Mouse (Mus musculus) forebrain, embryonic 15.5 days (tissue): ENCODE data around the gene Atp5h. TPM values are rescaled to one million over a fixed set of nuclear protein-coding genes. Genes with fewer than 3 reads are reported as not detected.

Experiments used
- ATAC-seq: fragments of 200-750 bp; cut with Nextera tagmentation; replicated peaks from 2 replicates; pipeline ENCODE4 v1.8.0; 2017; ENCODE audit warnings: mild to moderate bottlenecking, moderate TSS enrichment, moderate library complexity
- H3K27ac ChIP-seq: fragments of 300-500 bp; sonication (generic); replicated peaks from 2 replicates; pipeline ENCODE4 v1.5.1; 2015; ENCODE audit warnings: mild to moderate bottlenecking, inconsistent platforms
- H3K27me3 ChIP-seq: fragments of 300-500 bp; sonication (generic); 2 replicates; pipeline ENCODE4 v1.6.1; 2015; ENCODE audit warnings: inconsistent platforms
- H3K36me3 ChIP-seq: fragments of 300-500 bp; sonication (generic); 2 replicates; pipeline ENCODE4 v1.6.1; 2015; ENCODE audit warnings: mild to moderate bottlenecking, inconsistent platforms
- H3K4me1 ChIP-seq: fragments of 300-500 bp; sonication (generic); 2 replicates; pipeline ENCODE4 v1.6.1; 2015; ENCODE audit warnings: inconsistent platforms
- H3K4me2 ChIP-seq: fragments of 300-500 bp; sonication (generic); replicated peaks from 2 replicates; pipeline ENCODE4 v1.6.1; 2015; ENCODE audit warnings: mild to moderate bottlenecking, inconsistent platforms
- H3K4me3 ChIP-seq: fragments of 300-500 bp; sonication (generic); 2 replicates; pipeline ENCODE4 v1.5.1; 2015; ENCODE audit warnings: mild to moderate bottlenecking, inconsistent platforms
- H3K9ac ChIP-seq: fragments of 300-500 bp; sonication (generic); replicated peaks from 2 replicates; pipeline ENCODE4 v1.6.1; 2015; ENCODE audit warnings: mild to moderate bottlenecking, inconsistent platforms
- H3K9me3 ChIP-seq: fragments of 300-500 bp; sonication (generic); 2 replicates; pipeline ENCODE4 v1.6.1; 2016; ENCODE audit warnings: inconsistent platforms
- whole genome bisulfite sequencing: fragments of 180-500 bp; shearing (Covaris S2); methylation state at CpG from one replicate; pipeline ENCODE4 v1.1.7; 2015; ENCODE audit warnings: mixed read lengths; 5-methylcytosine and 5-hydroxymethylcytosine counted together
- polyA plus RNA-seq: library from polyadenylated mRNA; unstranded; fragments of >200 nt; fragmentation: Nextera tagmentation; extraction: Ambion mirVana; gene quantifications from 2 replicates; pipeline ENCODE4 v1.2.1, GENCODE M21; 2015

Gene Atp5h
- polyA plus RNA-seq, 1 experiment from 2014 or later = 722 TPM

DNA sequence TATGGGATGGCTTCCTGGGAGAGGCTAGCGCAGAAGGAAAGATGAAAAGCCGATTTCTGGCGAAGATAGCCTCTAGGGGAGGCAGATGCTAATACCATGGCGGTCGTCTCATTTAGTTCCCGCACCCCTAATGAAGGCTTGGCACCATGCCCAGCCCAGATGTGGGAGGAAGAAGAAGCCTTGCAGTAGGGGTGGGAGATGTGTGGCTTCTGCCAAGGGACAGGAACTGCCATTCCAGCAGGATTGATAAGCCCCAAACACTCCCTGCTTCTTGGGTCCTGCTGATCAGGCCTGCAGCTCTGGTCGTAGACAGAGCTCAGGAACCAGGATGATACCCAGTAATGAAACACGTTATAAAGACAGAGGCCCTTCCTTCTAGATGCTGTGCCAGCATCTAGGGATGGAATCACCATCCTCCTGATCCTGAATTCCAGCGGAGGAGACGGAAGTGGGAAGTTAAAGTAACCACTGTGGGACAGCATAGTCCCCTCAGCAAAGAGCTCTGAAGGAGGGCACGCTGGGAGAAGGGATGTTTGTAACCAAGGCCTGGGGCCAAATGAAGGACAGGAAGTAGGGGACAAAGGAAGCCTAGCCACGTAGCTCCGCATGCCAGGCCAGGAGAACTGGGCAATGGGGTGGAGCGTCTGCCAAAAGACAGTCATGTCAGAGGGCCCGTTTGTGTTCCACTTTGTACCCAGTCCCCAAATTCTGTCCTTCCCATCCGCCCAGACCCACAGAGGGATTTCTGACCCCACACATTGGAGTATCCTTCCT is 35.9 kb downstream of the Atp5h start:
- H3K4me1 ChIP-seq = peaks cover 42% of the 10 kb centered on the region
- H3K36me3 ChIP-seq = no peaks in the 10 kb centered on the region
- peak overlapping the region; percentile 95 for H3K4me3 ChIP-seq
- no peaks in the 10 kb centered on the region for H3K9me3 ChIP-seq
- H3K4me2 ChIP-seq = peak overlapping the region; percentile 70
- 31% methylated on average over 16 of the region's 16 CpGs for WGBS
- H3K27ac ChIP-seq = peak overlapping the region; percentile 95
- no peak for ATAC-seq
- no peaks in the 10 kb centered on the region for H3K27me3 ChIP-seq
- H3K9ac ChIP-seq = peak overlapping the region; percentile 97

DNA sequence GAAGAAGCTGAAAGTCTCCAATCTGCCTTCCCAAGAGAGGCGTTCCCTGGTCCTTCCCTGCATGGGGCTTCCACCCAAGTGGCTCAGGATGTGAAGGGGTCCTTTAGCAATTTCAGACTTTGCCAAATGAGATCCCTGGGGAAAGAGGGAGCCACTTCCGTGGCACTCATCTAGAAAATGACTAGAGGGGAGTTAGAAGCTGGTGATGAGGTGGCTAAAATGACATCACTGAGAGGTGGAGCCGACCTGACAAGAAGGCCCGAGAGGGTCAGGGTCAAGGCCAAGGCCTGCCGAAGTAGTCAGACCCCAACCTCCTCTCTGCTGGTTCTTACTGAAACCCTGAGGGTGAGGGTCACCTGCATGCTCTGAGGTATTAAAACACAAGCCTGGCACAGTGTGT is 36.9 kb downstream of the Atp5h start:
- Histone ChIP-seq H3K27ac (peak overlapping the region; percentile 95), H3K4me3 (peak overlapping the region; percentile 95), H3K4me1 (peaks cover 42% of the 10 kb centered on the region), H3K4me2 (peak overlapping the region; percentile 70), H3K9ac (peak overlapping the region; percentile 97), H3K36me3 (no peaks in the 10 kb centered on the region), H3K27me3 (no peaks in the 10 kb centered on the region), H3K9me3 (no peaks in the 10 kb centered on the region)
- ATAC-seq = no peak
- WGBS = 7% methylated on average over 5 of the region's 5 CpGs

DNA sequence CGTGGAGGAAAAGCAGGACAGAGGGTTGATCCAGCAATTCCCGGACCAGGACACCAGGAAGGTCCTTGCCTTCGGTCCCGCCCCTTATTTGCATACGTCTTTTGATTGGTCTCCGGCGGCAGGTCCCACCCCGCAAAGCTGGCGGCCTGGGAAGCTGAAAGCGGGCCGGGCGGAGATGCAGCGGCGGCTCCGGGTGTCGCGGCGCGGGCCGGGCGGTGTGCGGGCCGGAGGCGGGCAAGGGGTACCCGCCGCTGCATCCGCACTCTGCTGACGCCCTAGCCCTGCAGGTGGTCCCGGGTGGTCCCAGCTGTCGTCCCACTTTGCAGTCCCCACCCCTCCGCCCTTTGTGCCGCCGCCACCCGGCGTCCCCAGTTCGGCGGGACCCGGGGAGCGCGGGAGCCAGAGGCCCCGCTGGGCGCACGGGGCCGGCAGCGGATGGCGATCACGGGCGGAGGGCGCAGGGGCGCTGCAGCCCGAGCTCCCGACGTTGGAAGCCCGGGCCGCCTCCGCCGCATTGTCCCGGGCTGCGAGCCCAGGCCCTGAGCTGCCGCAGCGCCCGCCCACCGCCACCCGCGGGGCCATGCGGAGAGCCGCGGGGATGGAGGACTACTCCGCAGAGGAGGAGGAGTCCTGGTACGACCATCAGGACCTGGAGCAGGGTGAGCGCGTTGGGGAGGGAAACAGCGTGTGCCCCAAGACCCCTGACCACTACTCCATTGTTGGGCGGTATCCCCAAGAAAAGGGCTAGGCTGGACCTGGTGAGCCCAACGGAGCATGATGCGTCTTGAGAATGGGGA is 37.8 kb downstream of the Atp5h start, which contains the start of gene Cdr2l:
Gene Cdr2l (plus strand): TSS at position 174 of the 797 bp plus-strand sequence.
- peak within 1 kb of the TSS; percentile 97 for H3K9ac ChIP-seq
- peak; percentile 95 for ATAC-seq
- peak within 1 kb of the TSS; percentile 70 for H3K4me2 ChIP-seq
- under 1% methylated on average over 65 of the region's 76 CpGs for WGBS
- H3K27me3 ChIP-seq = no peaks in the 10 kb centered on the region
- H3K4me3 ChIP-seq = peak within 1 kb of the TSS; percentile 95
- H3K27ac ChIP-seq = peak within 1 kb of the TSS; percentile 95
- no peaks in the 10 kb centered on the region for H3K36me3 ChIP-seq
- H3K4me1 ChIP-seq = peaks cover 38% of the 10 kb centered on the region
- no peaks in the 10 kb centered on the region for H3K9me3 ChIP-seq

DNA sequence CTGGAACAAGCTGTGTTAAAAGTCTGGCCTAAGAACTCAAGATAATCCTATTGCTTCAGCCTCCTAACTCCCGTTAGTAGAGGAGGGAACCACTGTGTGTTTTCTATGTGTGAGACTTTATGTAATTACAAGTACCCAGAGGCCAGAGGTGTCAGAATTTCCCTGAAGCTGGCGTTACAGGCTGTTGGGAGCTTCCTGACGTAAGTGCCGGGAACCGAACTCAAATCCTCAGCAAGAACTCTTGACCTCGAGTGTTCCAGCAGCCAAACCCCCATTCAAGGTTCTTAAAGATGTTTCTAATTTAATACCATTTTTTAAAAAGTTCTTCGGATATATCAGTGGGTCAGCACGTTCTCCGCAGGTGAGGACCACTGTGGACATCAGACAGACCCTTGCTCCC is 38.5 kb downstream of the Atp5h start:
- peak overlapping the region; percentile 95 for H3K27ac ChIP-seq

DNA sequence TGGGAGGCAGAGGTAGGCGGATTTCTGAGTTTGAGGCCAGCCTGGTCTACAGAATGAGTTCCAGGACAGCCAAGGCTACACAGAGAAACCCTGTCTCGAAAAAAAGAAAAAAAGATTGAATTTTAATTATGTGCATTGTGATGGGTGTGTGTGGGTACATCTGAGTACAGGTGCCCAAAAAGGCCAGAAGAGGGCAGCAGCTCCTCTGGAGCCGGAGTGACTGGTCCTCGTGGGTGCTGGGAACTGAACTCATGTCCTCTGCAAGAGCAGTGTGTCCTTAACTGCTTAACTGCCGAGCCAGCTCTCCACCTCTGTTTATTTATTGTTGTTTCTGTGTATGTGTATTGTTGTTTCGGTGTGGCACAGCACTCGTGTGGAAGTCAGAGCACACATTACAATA is 41.9 kb downstream of the Atp5h start:
- Histone ChIP-seq H3K9ac (no peak overlapping the region), H3K36me3 (no peaks in the 10 kb centered on the region), H3K4me3 (no peak overlapping the region), H3K4me1 (peaks cover 26% of the 10 kb centered on the region), H3K27ac (no peak overlapping the region), H3K4me2 (no peak overlapping the region), H3K9me3 (no peaks in the 10 kb centered on the region), H3K27me3 (no peaks in the 10 kb centered on the region)
- WGBS = 85% methylated on average over 7 of the region's 7 CpGs
- no peak for ATAC-seq

More for the DNA sequence above, 38.5 kb downstream of the Atp5h start:
- H3K36me3 ChIP-seq = no peaks in the 10 kb centered on the region
- WGBS = 13% methylated on average over 9 of the region's 9 CpGs
- no peaks in the 10 kb centered on the region for H3K27me3 ChIP-seq
- no peaks in the 10 kb centered on the region for H3K9me3 ChIP-seq
- peak overlapping the region; percentile 95 for H3K4me3 ChIP-seq
- peak overlapping the region; percentile 70 for H3K4me2 ChIP-seq
- ATAC-seq = no peak
- peak overlapping the region; percentile 97; the same call in 1 of the 2 replicates for H3K9ac ChIP-seq
- H3K4me1 ChIP-seq = peaks cover 38% of the 10 kb centered on the region

DNA sequence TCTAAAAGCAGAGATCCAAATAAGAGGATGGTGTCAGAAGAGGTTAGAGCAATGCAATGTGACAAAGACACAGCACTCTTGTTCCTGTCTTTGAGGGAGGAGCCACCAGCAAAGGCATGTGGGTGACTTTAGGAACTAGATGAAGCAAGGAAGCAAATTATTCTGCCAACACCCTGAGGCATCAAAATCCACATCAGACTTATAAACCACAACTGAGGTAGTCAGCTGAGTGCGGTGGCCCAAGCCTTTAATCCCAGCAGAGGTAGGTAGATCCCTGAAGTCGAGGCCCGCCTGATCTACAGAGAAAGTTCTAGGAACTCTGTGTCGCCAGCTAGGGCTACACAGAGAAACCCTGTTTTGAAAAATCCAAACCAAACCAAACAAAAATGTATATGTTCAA is 42.5 kb downstream of the Atp5h start:
- WGBS = 93% methylated on average over 4 of the region's 4 CpGs
- Histone ChIP-seq H3K27ac (no peak overlapping the region), H3K27me3 (no peaks in the 10 kb centered on the region), H3K4me3 (no peak overlapping the region), H3K9ac (no peak overlapping the region), H3K4me2 (no peak overlapping the region), H3K4me1 (peaks cover 21% of the 10 kb centered on the region), H3K9me3 (no peaks in the 10 kb centered on the region), H3K36me3 (no peaks in the 10 kb centered on the region)
- ATAC-seq = no peak

DNA sequence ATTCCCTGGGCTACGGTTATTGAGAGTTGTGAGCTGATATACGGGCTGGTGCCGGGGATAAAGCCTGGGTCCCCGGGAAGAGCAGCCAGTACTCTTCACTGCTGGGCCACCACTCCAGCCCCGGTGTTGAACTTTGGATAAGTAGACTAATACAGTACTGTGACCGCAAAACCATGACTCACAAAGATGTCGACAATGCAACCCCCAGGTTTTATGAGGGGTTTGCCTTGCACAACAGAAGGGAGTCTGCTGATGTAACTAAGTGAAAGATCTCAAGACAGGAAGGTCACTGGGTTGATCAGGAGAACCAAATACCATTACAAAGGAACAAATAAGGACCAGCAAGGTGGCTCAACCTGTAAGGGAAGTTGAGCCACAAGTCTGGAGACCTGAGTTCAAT is 43.0 kb downstream of the Atp5h start:
- H3K9ac ChIP-seq = no peak overlapping the region
- H3K4me2 ChIP-seq = no peak overlapping the region
- no peaks in the 10 kb centered on the region for H3K27me3 ChIP-seq
- H3K4me1 ChIP-seq = peaks cover 21% of the 10 kb centered on the region
- H3K9me3 ChIP-seq = no peaks in the 10 kb centered on the region
- WGBS = 78% methylated on average over 7 of the region's 7 CpGs
- no peaks in the 10 kb centered on the region for H3K36me3 ChIP-seq
- no peak overlapping the region for H3K4me3 ChIP-seq
- ATAC-seq = no peak
- H3K27ac ChIP-seq = no peak overlapping the region

DNA sequence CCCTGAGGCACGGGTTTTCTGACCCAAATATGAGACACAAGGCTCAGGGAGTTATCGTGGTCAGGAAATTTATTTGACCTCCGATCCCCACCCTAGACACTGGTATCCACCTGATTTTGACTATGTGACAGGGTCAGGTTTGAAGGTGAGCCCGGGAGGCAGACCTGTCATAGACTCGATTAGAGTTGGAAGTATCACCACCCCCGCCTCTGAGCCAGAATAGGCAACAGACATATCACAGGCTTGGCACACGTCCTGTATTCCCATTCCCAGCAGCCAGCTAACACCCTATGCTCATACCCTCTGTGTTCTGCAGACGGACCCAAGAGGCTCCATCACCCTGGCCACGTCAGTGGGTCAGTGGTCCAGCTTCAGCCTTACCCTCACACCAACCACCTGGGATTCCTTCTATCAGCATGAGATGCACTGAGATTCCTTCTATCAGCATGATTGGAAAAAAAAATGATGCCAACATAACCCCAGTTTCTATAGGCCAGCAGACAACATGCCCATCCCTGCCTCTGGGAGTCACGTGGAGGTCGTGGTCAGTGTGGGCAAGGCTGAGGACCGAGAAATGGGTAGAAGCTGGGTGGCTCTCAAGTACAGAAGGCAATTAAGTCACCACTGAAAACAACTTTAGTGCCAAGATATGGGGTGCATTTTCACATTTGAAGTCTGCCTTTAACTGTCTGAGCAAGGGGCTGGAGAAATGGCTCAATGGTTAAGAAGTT is 44.9 kb downstream of the Atp5h start:
- Histone ChIP-seq H3K36me3 (no peaks in the 10 kb centered on the region), H3K9ac (peak overlapping the region; percentile 63; the same call in 1 of the 2 replicates), H3K9me3 (no peaks in the 10 kb centered on the region), H3K27me3 (no peaks in the 10 kb centered on the region), H3K4me1 (peaks cover 16% of the 10 kb centered on the region), H3K4me3 (peak overlapping the region; percentile 50), H3K4me2 (peak overlapping the region; percentile 82), H3K27ac (peak overlapping the region; percentile 65)
- WGBS = 58% methylated on average over 12 of the region's 12 CpGs
- ATAC-seq = peak; percentile 54

DNA sequence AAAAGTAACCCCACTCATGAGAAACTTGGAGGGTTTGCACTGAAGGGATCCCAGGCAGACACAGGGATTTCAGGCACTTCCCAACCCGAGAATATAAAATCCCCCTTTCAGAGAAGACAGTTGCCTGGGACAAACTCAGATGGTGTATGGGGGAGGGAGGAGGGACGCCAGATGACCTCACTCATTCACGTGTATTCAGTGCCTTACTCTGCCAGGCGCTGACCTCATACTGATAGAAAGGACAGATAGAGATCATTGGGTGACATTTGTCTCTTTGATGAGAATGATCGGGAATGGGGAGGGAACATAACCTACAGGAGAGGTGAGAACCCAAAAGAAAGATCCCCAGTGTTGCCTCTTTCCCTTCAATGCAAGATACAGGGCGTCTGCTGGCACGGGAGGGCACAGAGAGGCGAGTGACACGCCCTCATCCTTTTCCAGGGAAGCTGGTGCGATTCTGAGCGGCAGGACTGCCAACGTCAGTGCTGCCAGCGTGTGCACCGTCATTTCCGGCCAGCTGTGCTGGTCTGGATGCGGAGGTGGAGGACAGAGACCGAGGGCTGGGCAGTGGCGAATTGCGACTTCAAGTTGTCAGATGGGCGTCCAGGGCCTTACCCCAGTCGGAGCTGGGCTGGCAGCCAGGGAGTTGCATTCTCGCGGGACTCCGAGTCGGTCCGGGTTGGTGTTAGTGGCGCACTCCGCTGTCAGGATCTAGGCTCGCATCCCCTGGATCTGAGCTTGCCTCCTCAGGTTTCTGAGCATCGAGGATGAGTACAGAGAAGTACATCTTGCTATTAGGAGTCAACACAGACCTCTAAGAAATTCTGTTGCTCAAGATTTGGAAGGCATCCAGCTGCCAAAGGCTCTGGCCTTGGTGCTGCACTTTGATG is 45.7 kb downstream of the Atp5h start:
- Histone ChIP-seq H3K9me3 (no peaks in the 10 kb centered on the region), H3K27me3 (no peaks in the 10 kb centered on the region), H3K4me2 (peak overlapping the region; percentile 82), H3K4me1 (peaks cover 16% of the 10 kb centered on the region), H3K4me3 (peak overlapping the region; percentile 50), H3K36me3 (no peaks in the 10 kb centered on the region), H3K9ac (peak overlapping the region; percentile 63), H3K27ac (peak overlapping the region; percentile 65)
- ATAC-seq = peak; percentile 64
- 2% methylated on average over 30 of the region's 30 CpGs for WGBS

DNA sequence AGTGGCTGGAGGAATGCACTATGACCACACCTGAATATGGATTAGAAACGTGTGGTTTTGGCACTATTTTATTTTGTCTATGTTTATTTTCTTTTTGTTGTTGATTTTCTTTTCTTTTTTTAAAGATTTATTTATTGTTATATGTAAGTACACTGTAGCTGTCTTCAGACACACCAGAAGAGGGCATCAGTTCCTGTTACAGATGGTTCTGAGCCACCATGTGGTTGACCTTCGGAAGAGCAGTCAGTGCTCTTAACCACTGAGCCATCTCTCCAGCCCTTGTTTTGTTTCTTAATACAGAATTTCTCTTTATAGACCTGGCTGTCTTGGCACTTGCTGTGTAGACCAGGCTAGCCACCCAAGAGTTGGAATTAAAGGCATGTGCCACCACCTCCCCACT is 47.0 kb downstream of the Atp5h start:
- Histone ChIP-seq H3K36me3 (no peaks in the 10 kb centered on the region), H3K9me3 (no peaks in the 10 kb centered on the region), H3K27me3 (no peaks in the 10 kb centered on the region), H3K27ac (no peak overlapping the region), H3K4me1 (peaks cover 17% of the 10 kb centered on the region), H3K9ac (no peak overlapping the region), H3K4me2 (no peak overlapping the region), H3K4me3 (no peak overlapping the region)
- WGBS = 48% methylated on average over 2 of the region's 2 CpGs
- ATAC-seq = no peak

DNA sequence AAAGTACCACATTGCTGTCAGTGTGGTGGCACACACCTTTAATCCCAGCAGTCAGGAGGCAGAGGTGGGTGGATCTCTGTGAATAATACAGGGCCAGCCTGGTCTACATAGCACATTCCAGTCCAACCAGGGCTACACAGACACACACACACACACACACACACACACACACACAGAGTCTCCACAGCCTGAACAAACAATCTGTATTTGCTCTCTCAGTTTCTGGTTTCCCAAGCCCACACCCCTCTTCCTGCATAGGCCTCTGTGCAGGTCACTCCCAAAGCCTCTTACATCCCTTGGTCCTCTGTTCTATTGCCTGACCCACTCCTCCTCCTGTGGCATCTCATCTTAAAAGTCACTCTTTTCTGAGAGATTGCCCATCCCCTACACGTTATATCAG is 47.7 kb downstream of the Atp5h start:
- 73% methylated on average over 1 of the region's 1 CpGs for WGBS
- no peak for ATAC-seq
- no peak overlapping the region for H3K4me3 ChIP-seq
- H3K4me1 ChIP-seq = peaks cover 19% of the 10 kb centered on the region
- H3K9ac ChIP-seq = no peak overlapping the region
- no peaks in the 10 kb centered on the region for H3K36me3 ChIP-seq
- H3K27me3 ChIP-seq = no peaks in the 10 kb centered on the region
- H3K27ac ChIP-seq = no peak overlapping the region
- no peaks in the 10 kb centered on the region for H3K9me3 ChIP-seq
- no peak overlapping the region for H3K4me2 ChIP-seq
